Mouse (Mus musculus): ENCODE results near the gene BC051019. TPM values are rescaled to one million over a fixed set of nuclear protein-coding genes. Genes with fewer than 3 reads are reported as not detected.

Gene BC051019
- polyA plus RNA-seq, 1 experiment from 2014 or later: not detected

- Histone ChIP-seq H3K27ac (ENCODE audit: low read depth, low read length) (no peak overlapping the region), H3K4me3 (ENCODE audit: low read depth, low read length) (no peak overlapping the region), H3K27me3 (ENCODE audit: control insufficient read depth, insufficient read depth, low read length) (no peaks in the 10 kb centered on the region), H3K9me3 (replicated peaks; ENCODE audit: control insufficient read depth, low read length) (0 out of 2 replicates have a peak, but pooled peaks cover 2% of the 10 kb centered on the region), H3K36me3 (ENCODE audit: control insufficient read depth, insufficient read depth, low read length) (no peaks in the 10 kb centered on the region), H3K9ac (ENCODE audit: low read depth, low read length) (no peak overlapping the region), H3K4me1 (ENCODE audit: control insufficient read depth, insufficient read depth, low read length) (no peaks in the 10 kb centered on the region), H3K4me2 (no peak overlapping the region)
- 59% methylated on average over 9 of the region's 9 CpGs for WGBS (ENCODE audit: insufficient replicate concordance)
- no peak for ATAC-seq (replicated peaks; ENCODE audit: insufficient number of reproducible peaks, low FRiP score, low TSS enrichment)
Observed at GRCm38 (mm10) chr7:109719286-109719685, 4.4 kb downstream of the BC051019 start.

- no peaks in the 10 kb centered on the region for H3K9me3 ChIP-seq (replicated peaks; ENCODE audit: control insufficient read depth, low read length)
- H3K4me1 ChIP-seq (ENCODE audit: control insufficient read depth, insufficient read depth, low read length): peaks cover 11% of the 10 kb centered on the region
- no peaks in the 10 kb centered on the region; the same call in 1 of the 2 replicates for H3K36me3 ChIP-seq (ENCODE audit: control insufficient read depth, insufficient read depth, low read length)
- 77% methylated on average over 2 of the region's 2 CpGs for WGBS (ENCODE audit: insufficient replicate concordance)
- H3K27ac ChIP-seq (ENCODE audit: low read depth, low read length): no peak overlapping the region
- H3K27me3 ChIP-seq (ENCODE audit: control insufficient read depth, insufficient read depth, low read length): no peaks in the 10 kb centered on the region
- no peak overlapping the region for H3K4me3 ChIP-seq (ENCODE audit: low read depth, low read length)
- no peak for ATAC-seq (replicated peaks; ENCODE audit: insufficient number of reproducible peaks, low FRiP score, low TSS enrichment)
- H3K9ac ChIP-seq (ENCODE audit: low read depth, low read length): no peak overlapping the region
- no peak overlapping the region for H3K4me2 ChIP-seq
Observed at GRCm38 (mm10) chr7:109713434-109713982, 10.1 kb downstream of the BC051019 start.

GRCm38 (mm10) chr7:109712198-109712597, 11.5 kb downstream of the BC051019 start:
- H3K4me1 ChIP-seq (ENCODE audit: control insufficient read depth, insufficient read depth, low read length): peaks cover 18% of the 10 kb centered on the region
- H3K4me2 ChIP-seq: no peak overlapping the region
- H3K9me3 ChIP-seq (replicated peaks; ENCODE audit: control insufficient read depth, low read length): no peaks in the 10 kb centered on the region
- no peak overlapping the region for H3K27ac ChIP-seq (ENCODE audit: low read depth, low read length)
- H3K4me3 ChIP-seq (ENCODE audit: low read depth, low read length): no peak overlapping the region
- ATAC-seq (replicated peaks; ENCODE audit: insufficient number of reproducible peaks, low FRiP score, low TSS enrichment): no peak
- H3K27me3 ChIP-seq (ENCODE audit: control insufficient read depth, insufficient read depth, low read length): no peaks in the 10 kb centered on the region
- H3K36me3 ChIP-seq (ENCODE audit: control insufficient read depth, insufficient read depth, low read length): no peaks in the 10 kb centered on the region; the same call in 1 of the 2 replicates
- WGBS (ENCODE audit: insufficient replicate concordance): 87% methylated on average over 7 of the region's 7 CpGs
- no peak overlapping the region for H3K9ac ChIP-seq (ENCODE audit: low read depth, low read length)

- no peak overlapping the region for H3K4me3 ChIP-seq (ENCODE audit: low read depth, low read length)
- peaks cover 18% of the 10 kb centered on the region for H3K4me1 ChIP-seq (ENCODE audit: control insufficient read depth, insufficient read depth, low read length)
- no peaks in the 10 kb centered on the region for H3K27me3 ChIP-seq (ENCODE audit: control insufficient read depth, insufficient read depth, low read length)
- H3K9me3 ChIP-seq (replicated peaks; ENCODE audit: control insufficient read depth, low read length): no peaks in the 10 kb centered on the region
- WGBS (ENCODE audit: insufficient replicate concordance): 7% methylated on average over 1 of the region's 1 CpGs
- H3K36me3 ChIP-seq (ENCODE audit: control insufficient read depth, insufficient read depth, low read length): no peaks in the 10 kb centered on the region; the same call in 1 of the 2 replicates
- H3K4me2 ChIP-seq: no peak overlapping the region
- no peak overlapping the region for H3K9ac ChIP-seq (ENCODE audit: low read depth, low read length)
- no peak overlapping the region for H3K27ac ChIP-seq (ENCODE audit: low read depth, low read length)
- no peak for ATAC-seq (replicated peaks; ENCODE audit: insufficient number of reproducible peaks, low FRiP score, low TSS enrichment)
Observed at GRCm38 (mm10) chr7:109710069-109710468, 13.6 kb downstream of the BC051019 start.

GRCm38 (mm10) chr7:109708961-109709382, 14.7 kb downstream of the BC051019 start:
- Histone ChIP-seq H3K9me3 (replicated peaks; ENCODE audit: control insufficient read depth, low read length) (no peaks in the 10 kb centered on the region), H3K4me1 (ENCODE audit: control insufficient read depth, insufficient read depth, low read length) (peaks cover 18% of the 10 kb centered on the region), H3K4me2 (0 out of 2 replicates have a peak overlapping the region, but pooled peaks have one; percentile 9), H3K27ac (ENCODE audit: low read depth, low read length) (peak overlapping the region; percentile 80), H3K27me3 (ENCODE audit: control insufficient read depth, insufficient read depth, low read length) (no peaks in the 10 kb centered on the region), H3K4me3 (ENCODE audit: low read depth, low read length) (no peak overlapping the region), H3K36me3 (ENCODE audit: control insufficient read depth, insufficient read depth, low read length) (no peaks in the 10 kb centered on the region; the same call in 1 of the 2 replicates), H3K9ac (ENCODE audit: low read depth, low read length) (no peak overlapping the region)
- 11% methylated on average over 3 of the region's 3 CpGs for WGBS (ENCODE audit: insufficient replicate concordance)
- ATAC-seq (replicated peaks; ENCODE audit: insufficient number of reproducible peaks, low FRiP score, low TSS enrichment): no peak; the same call in 1 of the 2 replicates

- Histone ChIP-seq H3K9me3 (replicated peaks; ENCODE audit: control insufficient read depth, low read length) (no peaks in the 10 kb centered on the region), H3K4me2 (no peak overlapping the region), H3K4me3 (ENCODE audit: low read depth, low read length) (no peak overlapping the region), H3K4me1 (ENCODE audit: control insufficient read depth, insufficient read depth, low read length) (peaks cover 18% of the 10 kb centered on the region), H3K9ac (ENCODE audit: low read depth, low read length) (no peak overlapping the region), H3K36me3 (ENCODE audit: control insufficient read depth, insufficient read depth, low read length) (no peaks in the 10 kb centered on the region; the same call in 1 of the 2 replicates), H3K27me3 (ENCODE audit: control insufficient read depth, insufficient read depth, low read length) (no peaks in the 10 kb centered on the region), H3K27ac (ENCODE audit: low read depth, low read length) (no peak overlapping the region)
- WGBS (ENCODE audit: insufficient replicate concordance): 42% methylated on average over 4 of the region's 4 CpGs
- ATAC-seq (replicated peaks; ENCODE audit: insufficient number of reproducible peaks, low FRiP score, low TSS enrichment): no peak
Observed at GRCm38 (mm10) chr7:109707023-109707785, 16.4 kb downstream of the BC051019 start.

GRCm38 (mm10) chr7:109704461-109704860, 19.2 kb downstream of the BC051019 start:
- peaks cover 11% of the 10 kb centered on the region; the same call in 1 of the 2 replicates for H3K4me1 ChIP-seq (ENCODE audit: control insufficient read depth, insufficient read depth, low read length)
- WGBS (ENCODE audit: insufficient replicate concordance): 49% methylated on average over 3 of the region's 3 CpGs
- H3K27ac ChIP-seq (ENCODE audit: low read depth, low read length): no peak overlapping the region
- peak overlapping the region; percentile 89 for H3K4me2 ChIP-seq
- no peaks in the 10 kb centered on the region for H3K27me3 ChIP-seq (ENCODE audit: control insufficient read depth, insufficient read depth, low read length)
- H3K9ac ChIP-seq (ENCODE audit: low read depth, low read length): no peak overlapping the region
- no peaks in the 10 kb centered on the region for H3K36me3 ChIP-seq (ENCODE audit: control insufficient read depth, insufficient read depth, low read length)
- no peaks in the 10 kb centered on the region for H3K9me3 ChIP-seq (replicated peaks; ENCODE audit: control insufficient read depth, low read length)
- no peak for ATAC-seq (replicated peaks; ENCODE audit: insufficient number of reproducible peaks, low FRiP score, low TSS enrichment)
- H3K4me3 ChIP-seq (ENCODE audit: low read depth, low read length): peak overlapping the region; percentile 58

GRCm38 (mm10) chr7:109704016-109704377, 19.7 kb downstream of the BC051019 start:
- Histone ChIP-seq H3K4me2 (peak overlapping the region; percentile 89), H3K27me3 (ENCODE audit: control insufficient read depth, insufficient read depth, low read length) (no peaks in the 10 kb centered on the region), H3K9ac (ENCODE audit: low read depth, low read length) (peak overlapping the region; percentile 82), H3K9me3 (replicated peaks; ENCODE audit: control insufficient read depth, low read length) (no peaks in the 10 kb centered on the region), H3K4me3 (ENCODE audit: low read depth, low read length) (peak overlapping the region; percentile 58), H3K27ac (ENCODE audit: low read depth, low read length) (peak overlapping the region; percentile 63), H3K36me3 (ENCODE audit: control insufficient read depth, insufficient read depth, low read length) (no peaks in the 10 kb centered on the region), H3K4me1 (ENCODE audit: control insufficient read depth, insufficient read depth, low read length) (peaks cover 11% of the 10 kb centered on the region; the same call in 1 of the 2 replicates)
- WGBS (ENCODE audit: insufficient replicate concordance): 2% methylated on average over 17 of the region's 17 CpGs
- ATAC-seq (replicated peaks; ENCODE audit: insufficient number of reproducible peaks, low FRiP score, low TSS enrichment): no peak
